Mouse (Mus musculus) heart, embryonic 15.5 days (tissue): ENCODE results near the gene Pdf. TPM values are rescaled to one million over a fixed set of nuclear protein-coding genes. Genes with fewer than 3 reads are reported as not detected.
A peak's percentile ranks its signal among the peaks of the same experiment; 100 is the strongest.
"Not testable (repeated sequence)": the region's sequence is repeated elsewhere in the genome, so short reads cannot be mapped to it uniquely, and the experiment has no call there.

Experiments used
- ATAC-seq: fragments of 200-750 bp; cut with Nextera tagmentation; replicated peaks from 2 replicates; pipeline ENCODE4 v1.8.0; 2017; ENCODE audit warnings: low read depth, moderate TSS enrichment; ENCODE audit not compliant: insufficient number of reproducible peaks, insufficient read depth, low FRiP score
- H3K27ac ChIP-seq: fragments of 300-500 bp; sonication (generic); 2 replicates; pipeline ENCODE4 v1.5.1; 2015; ENCODE audit warnings: mild to moderate bottlenecking, inconsistent platforms
- H3K27me3 ChIP-seq: fragments of 300-500 bp; sonication (generic); 2 replicates; pipeline ENCODE4 v1.6.1; 2015; ENCODE audit warnings: inconsistent platforms
- H3K36me3 ChIP-seq: fragments of 300-500 bp; sonication (generic); 2 replicates; pipeline ENCODE4 v1.6.1; 2015; ENCODE audit warnings: mild to moderate bottlenecking, inconsistent platforms
- H3K4me1 ChIP-seq: fragments of 300-500 bp; sonication (generic); replicated peaks from 2 replicates; pipeline ENCODE4 v1.6.1; 2015; ENCODE audit warnings: inconsistent platforms
- H3K4me2 ChIP-seq: fragments of 300-500 bp; sonication (generic); 2 replicates; pipeline ENCODE4 v1.6.1; 2015; ENCODE audit warnings: inconsistent platforms, mild to moderate bottlenecking, moderate library complexity
- H3K4me3 ChIP-seq: fragments of 300-500 bp; sonication (generic); 2 replicates; pipeline ENCODE4 v1.5.1; 2015; ENCODE audit warnings: mild to moderate bottlenecking, inconsistent platforms
- H3K9ac ChIP-seq: fragments of 300-500 bp; sonication (generic); 2 replicates; pipeline ENCODE4 v1.6.1; 2015; ENCODE audit warnings: mild to moderate bottlenecking, inconsistent platforms
- H3K9me3 ChIP-seq: fragments of 300-500 bp; sonication (generic); replicated peaks from 2 replicates; pipeline ENCODE4 v1.6.1; 2016; ENCODE audit warnings: inconsistent platforms
- WGBS: fragments of 180-500 bp; shearing (Covaris S2); methylation state at CpG from one replicate; pipeline ENCODE4 v1.1.7; 2015; ENCODE audit warnings: mixed read lengths; 5-methylcytosine and 5-hydroxymethylcytosine counted together
- polyA plus RNA-seq: library from polyadenylated mRNA; unstranded; fragments of >200 nt; fragmentation: Nextera tagmentation; extraction: Ambion mirVana; gene quantifications from 2 replicates; pipeline ENCODE4 v1.2.1, GENCODE M21; 2015

Gene Pdf
- polyA plus RNA-seq, 1 experiment from 2014 or later, result 42.3 TPM

GRCm38 (mm10) chr8:107033609-107034008, 14.8 kb downstream of the Pdf start:
- not testable (repeated sequence) for H3K4me3 ChIP-seq, H3K9me3 ChIP-seq, H3K9ac ChIP-seq, ATAC-seq, H3K4me2 ChIP-seq, H3K27ac ChIP-seq, H3K27me3 ChIP-seq
- peaks cover 23% of the 10 kb centered on the region for H3K4me1 ChIP-seq
- 96% methylated on average over 2 of the region's 2 CpGs for WGBS
- H3K36me3 ChIP-seq, result peaks cover 12% of the 10 kb centered on the region

DNA sequence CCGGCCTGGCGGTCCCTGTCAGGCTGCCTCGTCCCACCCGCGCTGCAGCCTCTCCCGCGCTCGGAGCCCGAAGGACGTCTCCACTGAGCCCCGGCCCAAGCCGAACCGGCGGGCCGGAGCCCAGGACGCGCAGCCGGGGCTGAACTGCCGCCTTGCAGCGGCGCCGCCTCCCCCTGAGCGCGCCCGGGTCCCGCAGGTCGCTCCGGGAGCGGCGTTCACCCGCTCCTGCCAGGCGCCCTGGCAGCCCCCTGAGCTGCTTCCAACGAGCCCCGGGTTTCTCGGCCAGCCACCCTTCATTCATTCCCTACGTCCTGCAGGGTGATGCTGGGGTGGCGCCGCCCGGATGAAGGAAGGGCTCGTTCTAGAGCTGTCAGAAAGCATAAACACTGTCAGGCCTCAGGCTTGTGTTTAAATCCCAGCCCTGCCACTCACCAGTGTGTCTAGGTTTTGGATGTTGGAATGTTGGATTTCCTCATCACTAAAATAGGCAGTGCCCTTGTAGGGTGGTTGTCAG, 16.8 kb downstream of the Pdf start:
- H3K9me3 ChIP-seq, result no peaks in the 10 kb centered on the region
- H3K27me3 ChIP-seq, result no peaks in the 10 kb centered on the region
- peak; percentile 41; the same call in 1 of the 2 replicates for ATAC-seq
- H3K4me3 ChIP-seq, result peak overlapping the region; percentile 98
- under 1% methylated on average over 40 of the region's 40 CpGs for WGBS
- H3K9ac ChIP-seq, result peak overlapping the region; percentile 85
- peak overlapping the region; percentile 75 for H3K27ac ChIP-seq
- peaks cover 22% of the 10 kb centered on the region for H3K4me1 ChIP-seq
- H3K4me2 ChIP-seq, result peak overlapping the region; percentile 88
- peaks cover 4% of the 10 kb centered on the region for H3K36me3 ChIP-seq

GRCm38 (mm10) chr8:107030650-107031576, 17.5 kb downstream of the Pdf start, which contains the start of gene Vps4a:
TSS of gene Vps4a (plus strand) at chr8:107031222.
- ATAC-seq, result peak; percentile 94
- Histone ChIP-seq H3K4me1 (peaks cover 17% of the 10 kb centered on the region), H3K4me3 (peak within 1 kb of the TSS; percentile 98), H3K36me3 (no peaks in the 10 kb centered on the region), H3K27ac (peak within 1 kb of the TSS; percentile 75), H3K9me3 (no peaks in the 10 kb centered on the region), H3K27me3 (no peaks in the 10 kb centered on the region), H3K9ac (peak within 1 kb of the TSS; percentile 85), H3K4me2 (peak within 1 kb of the TSS; percentile 88)
- WGBS, result 4% methylated on average over 66 of the region's 66 CpGs

- Histone ChIP-seq H3K27ac (no peak overlapping the region), H3K36me3 (no peaks in the 10 kb centered on the region), H3K27me3 (no peaks in the 10 kb centered on the region), H3K4me3 (no peak overlapping the region), H3K9me3 (no peaks in the 10 kb centered on the region), H3K9ac (no peak overlapping the region), H3K4me1 (peaks cover 17% of the 10 kb centered on the region), H3K4me2 (no peak overlapping the region)
- ATAC-seq, result no peak
- 65% methylated on average over 5 of the region's 5 CpGs for WGBS
Observed at GRCm38 (mm10) chr8:107030058-107030457, 18.4 kb downstream of the Pdf start.

- 74% methylated on average over 3 of the region's 3 CpGs for whole genome bisulfite sequencing
Observed at GRCm38 (mm10) chr8:107029310-107029709, 19.1 kb downstream of the Pdf start.

GRCm38 (mm10) chr8:107023479-107023878, 24.9 kb downstream of the Pdf start:
- H3K9me3 ChIP-seq, result no peaks in the 10 kb centered on the region
- no peak overlapping the region for H3K9ac ChIP-seq
- no peaks in the 10 kb centered on the region for H3K27me3 ChIP-seq
- H3K36me3 ChIP-seq, result no peaks in the 10 kb centered on the region
- H3K4me1 ChIP-seq, result no peaks in the 10 kb centered on the region
- ATAC-seq, result no peak
- WGBS, result 83% methylated on average over 8 of the region's 8 CpGs
- no peak overlapping the region for H3K4me2 ChIP-seq
- H3K27ac ChIP-seq, result no peak overlapping the region
- H3K4me3 ChIP-seq, result no peak overlapping the region

More at GRCm38 (mm10) chr8:107029310-107029709, 19.1 kb downstream of the Pdf start:
- Histone ChIP-seq H3K9me3 (no peaks in the 10 kb centered on the region), H3K36me3 (no peaks in the 10 kb centered on the region), H3K27ac (no peak overlapping the region), H3K4me2 (no peak overlapping the region), H3K27me3 (no peaks in the 10 kb centered on the region), H3K4me1 (peaks cover 17% of the 10 kb centered on the region), H3K9ac (no peak overlapping the region), H3K4me3 (no peak overlapping the region)
- no peak for ATAC-seq

- 84% methylated on average over 1 of the region's 1 CpGs for WGBS
- Histone ChIP-seq H3K4me1 (no peaks in the 10 kb centered on the region), H3K36me3 (peaks cover 19% of the 10 kb centered on the region), H3K9ac (no peak overlapping the region), H3K4me3 (no peak overlapping the region), H3K27ac (no peak overlapping the region), H3K27me3 (no peaks in the 10 kb centered on the region), H3K9me3 (no peaks in the 10 kb centered on the region), H3K4me2 (no peak overlapping the region)
- ATAC-seq, result no peak
Observed at GRCm38 (mm10) chr8:107014915-107015314, 33.5 kb downstream of the Pdf start.

GRCm38 (mm10) chr8:107012666-107013065, 35.7 kb downstream of the Pdf start:
- Histone ChIP-seq H3K27ac (no peak overlapping the region), H3K27me3 (no peaks in the 10 kb centered on the region), H3K4me3 (no peak overlapping the region), H3K9ac (no peak overlapping the region), H3K9me3 (no peaks in the 10 kb centered on the region), H3K36me3 (peaks cover 26% of the 10 kb centered on the region), H3K4me1 (no peaks in the 10 kb centered on the region), H3K4me2 (no peak overlapping the region)
- WGBS, result 65% methylated on average over 2 of the region's 2 CpGs
- ATAC-seq, result no peak

DNA sequence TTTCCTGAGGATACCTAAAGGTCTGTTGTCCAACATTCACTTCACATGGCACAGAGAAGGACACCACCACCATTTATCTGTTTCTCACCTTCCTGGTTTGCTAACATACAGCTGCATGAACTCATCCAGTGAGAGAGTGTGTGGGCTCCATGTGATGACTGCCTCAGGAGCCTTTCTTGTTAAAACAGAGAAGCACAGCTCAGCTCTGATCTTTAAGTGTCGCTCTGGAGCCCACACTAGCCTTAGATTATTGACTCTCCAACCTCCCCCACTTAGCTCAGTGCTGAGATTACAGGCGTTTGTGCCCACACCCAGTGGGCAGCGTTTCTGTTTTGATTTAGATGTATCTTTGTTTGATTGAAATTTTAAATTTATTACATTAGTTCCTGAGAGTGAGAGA, 40.6 kb downstream of the Pdf start:
- H3K36me3 ChIP-seq, result peaks cover 23% of the 10 kb centered on the region
- WGBS, result 80% methylated on average over 3 of the region's 3 CpGs
- H3K4me1 ChIP-seq, result peaks cover 4% of the 10 kb centered on the region; the same call in 1 of the 2 replicates
- no peak for ATAC-seq
- H3K27me3 ChIP-seq, result no peaks in the 10 kb centered on the region
- no peak overlapping the region for H3K9ac ChIP-seq
- no peak overlapping the region for H3K4me2 ChIP-seq
- no peaks in the 10 kb centered on the region for H3K9me3 ChIP-seq
- no peak overlapping the region for H3K4me3 ChIP-seq
- H3K27ac ChIP-seq, result no peak overlapping the region

GRCm38 (mm10) chr8:107002532-107002931, 45.9 kb downstream of the Pdf start:
- ATAC-seq, result no peak
- H3K9me3 ChIP-seq, result no peaks in the 10 kb centered on the region
- H3K4me1 ChIP-seq, result peaks cover 4% of the 10 kb centered on the region; the same call in 1 of the 2 replicates
- no peak overlapping the region for H3K4me2 ChIP-seq
- no peaks in the 10 kb centered on the region; the same call in 1 of the 2 replicates for H3K36me3 ChIP-seq
- no peaks in the 10 kb centered on the region for H3K27me3 ChIP-seq
- 36% methylated on average over 5 of the region's 5 CpGs for WGBS
- no peak overlapping the region for H3K9ac ChIP-seq
- H3K4me3 ChIP-seq, result no peak overlapping the region
- H3K27ac ChIP-seq, result no peak overlapping the region

GRCm38 (mm10) chr8:106999068-106999467, 49.3 kb downstream of the Pdf start:
- no peaks in the 10 kb centered on the region for H3K4me1 ChIP-seq

More at GRCm38 (mm10) chr8:106999068-106999467, 49.3 kb downstream of the Pdf start:
- Histone ChIP-seq H3K36me3 (peaks cover 4% of the 10 kb centered on the region; the same call in 1 of the 2 replicates), H3K27me3 (no peaks in the 10 kb centered on the region), H3K4me2 (no peak overlapping the region), H3K9ac (no peak overlapping the region), H3K4me3 (no peak overlapping the region), H3K27ac (0 out of 2 replicates have a peak overlapping the region, but pooled peaks have one; percentile 31), H3K9me3 (no peaks in the 10 kb centered on the region)
- no peak for ATAC-seq
- whole genome bisulfite sequencing, result 73% methylated on average over 1 of the region's 1 CpGs
